Mouse (Mus musculus) thymus, postnatal 25 days (tissue): ENCODE measurements around the gene Cela1.

Source experiments
- DNase-seq: peaks from one replicate; pipeline ENCODE4 v3.0.0; 2022

The Cela1 gene

DNA sequence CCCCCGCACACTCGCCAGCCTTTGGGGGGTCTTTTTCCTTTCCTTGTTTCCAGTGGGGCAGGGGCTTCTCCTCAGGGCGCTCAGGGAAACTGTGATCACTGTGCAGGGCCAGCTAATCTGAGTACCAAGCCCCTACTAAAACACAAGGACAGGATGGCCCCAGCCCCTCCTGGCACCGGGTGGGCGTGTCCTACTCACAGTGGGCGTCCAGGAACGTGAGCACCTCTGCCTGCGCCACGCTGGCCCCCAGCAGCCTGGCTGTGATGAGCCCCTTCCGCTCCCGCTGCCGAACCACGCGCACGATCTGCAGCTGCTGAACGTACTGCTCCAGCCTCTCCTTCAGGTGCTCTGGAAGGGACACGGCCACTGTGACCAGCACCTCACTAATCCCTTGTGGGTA, 16.2 kb upstream of the Cela1 start:
- peak; percentile 36 for DNase-seq

DNA sequence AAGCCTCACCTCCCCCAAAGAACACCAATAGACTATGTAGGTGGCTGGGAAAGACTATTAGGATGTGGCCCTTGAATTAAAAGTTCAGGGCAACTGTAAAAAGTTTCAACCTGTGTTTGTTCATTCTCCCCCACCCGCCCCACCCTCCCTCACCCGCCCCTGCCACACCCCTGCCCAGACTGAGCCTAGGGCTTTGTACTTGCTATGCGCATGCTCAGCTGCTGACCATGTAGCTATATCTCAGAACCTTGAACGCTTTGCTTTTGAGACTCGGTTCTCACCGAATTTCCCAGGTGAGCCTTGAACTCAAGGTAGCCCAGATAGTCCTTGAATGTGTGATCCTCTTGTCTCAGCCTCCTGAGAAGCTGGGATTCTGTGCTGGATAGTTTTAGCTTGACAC, 14.1 kb upstream of the Cela1 start:
- DNase-seq: no peak

DNA sequence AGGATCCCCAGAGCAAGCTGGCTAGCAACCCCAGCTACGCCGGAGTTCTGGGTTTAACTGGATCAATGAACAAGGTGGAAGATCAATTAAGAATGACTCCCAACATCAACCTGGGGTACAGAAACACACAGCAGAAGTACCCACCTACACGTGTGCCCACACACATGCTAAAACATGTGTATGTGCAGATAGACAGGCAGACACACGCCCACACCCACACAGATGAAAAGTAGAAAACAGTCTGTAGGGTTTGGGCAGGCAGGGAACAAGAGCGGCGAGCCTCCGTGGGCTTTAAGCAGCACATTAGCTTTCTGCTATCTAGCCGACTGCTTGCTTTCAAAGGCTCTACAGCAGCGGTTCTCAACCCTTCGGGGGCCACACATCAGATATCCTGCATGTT, 13.4 kb upstream of the Cela1 start:
- DNase-seq: no peak

DNA sequence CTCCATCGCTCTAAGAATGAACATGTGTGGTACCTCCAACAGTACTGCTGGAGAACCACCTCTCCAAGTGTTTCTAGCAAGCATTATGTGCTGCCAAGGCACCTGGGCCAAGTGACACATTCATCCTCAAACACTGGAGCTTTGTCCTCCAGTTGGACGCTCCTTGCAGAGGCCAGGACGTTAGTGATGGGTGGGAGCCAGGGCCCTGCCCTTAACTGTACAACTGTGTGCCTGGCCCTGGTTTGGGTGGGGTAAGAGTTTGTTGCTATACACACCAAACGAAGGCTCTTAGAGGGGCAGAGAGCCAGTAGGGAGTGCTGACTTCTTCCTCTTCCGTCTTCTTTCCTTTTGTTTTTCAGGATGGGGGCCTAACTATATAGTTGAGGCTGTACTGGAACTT, 12.7 kb upstream of the Cela1 start:
- no peak for DNase-seq

DNA sequence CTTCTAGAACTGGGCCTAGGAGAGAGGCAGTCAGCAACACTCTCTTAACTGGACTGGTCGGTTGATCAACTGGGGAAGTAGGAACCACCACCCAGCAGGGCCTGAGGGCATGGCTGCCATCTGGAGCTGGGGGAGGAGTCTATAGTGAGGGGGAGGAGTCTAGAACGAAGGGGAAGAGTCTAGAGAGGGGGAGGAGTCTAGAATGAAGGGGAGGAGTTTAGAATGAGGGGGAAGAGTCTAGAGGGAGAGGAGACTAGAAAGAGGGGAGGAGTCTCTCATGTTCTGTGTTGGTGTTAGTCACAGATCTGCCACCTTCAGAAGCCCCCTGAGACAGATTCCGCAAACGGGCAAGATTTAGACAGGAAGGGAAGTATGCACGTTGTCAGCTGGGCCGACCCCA, 11.7 kb upstream of the Cela1 start:
- no peak for DNase-seq

DNA sequence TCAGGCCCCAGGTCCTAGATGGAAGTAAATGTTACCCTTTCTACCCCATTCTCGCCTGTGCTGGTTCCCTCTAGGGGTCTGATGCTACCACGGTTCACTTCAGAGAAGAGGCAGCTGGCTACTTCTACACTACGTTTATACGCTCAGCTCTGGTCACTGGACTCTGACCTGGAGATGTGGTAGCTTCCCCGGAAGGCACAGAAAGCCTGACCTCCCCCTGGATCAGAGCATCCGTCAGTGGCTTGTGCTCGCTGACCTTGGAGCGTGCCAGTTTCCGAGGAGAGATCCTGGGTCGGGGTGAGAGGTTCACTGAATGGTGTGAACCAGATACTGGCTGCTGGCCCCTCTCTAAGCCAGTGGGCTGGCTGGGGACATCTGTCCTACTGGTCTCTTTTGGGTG, 10.4 kb upstream of the Cela1 start:
- DNase-seq: no peak

DNA sequence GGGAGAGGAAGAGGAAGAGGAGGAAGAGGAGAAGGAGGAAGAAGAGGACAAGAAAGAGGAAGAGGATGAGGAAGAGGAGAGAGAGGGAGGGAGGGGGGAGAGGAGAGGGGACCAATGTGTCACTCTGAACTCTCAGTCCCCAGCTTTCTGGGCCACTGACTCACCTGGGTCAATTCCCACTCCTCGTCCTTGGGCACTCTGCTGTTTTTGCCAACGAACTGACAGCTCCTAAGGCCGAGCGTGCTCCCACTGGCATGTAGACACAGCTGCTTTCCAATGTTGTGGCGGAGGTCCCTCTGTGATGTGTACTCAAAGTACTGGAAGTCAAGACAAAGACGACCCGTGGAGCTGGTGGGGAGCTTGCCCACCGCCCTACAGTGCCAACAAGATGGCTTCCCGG, 6.7 kb upstream of the Cela1 start:
- no peak for DNase-seq

DNA sequence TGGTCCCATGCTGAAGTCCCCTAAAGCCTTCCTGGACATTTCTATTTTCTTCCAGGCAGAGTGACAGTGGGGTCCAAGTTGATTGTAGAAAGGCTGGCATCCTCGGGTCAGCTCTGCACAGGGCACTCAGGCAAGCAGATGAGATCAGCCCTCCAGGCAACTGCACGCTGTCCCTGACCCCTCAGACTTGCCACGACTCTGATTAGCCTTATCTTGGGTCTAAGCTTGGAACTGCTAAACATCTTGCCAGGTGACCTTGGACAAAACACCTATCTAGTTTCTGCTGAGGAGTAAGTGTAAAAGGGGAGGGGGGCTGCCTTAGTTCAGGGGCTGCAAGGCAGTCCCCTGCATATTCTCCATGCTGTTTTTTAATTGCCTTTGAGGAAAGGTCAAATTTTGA, 4.3 kb upstream of the Cela1 start:
- DNase-seq: no peak

DNA sequence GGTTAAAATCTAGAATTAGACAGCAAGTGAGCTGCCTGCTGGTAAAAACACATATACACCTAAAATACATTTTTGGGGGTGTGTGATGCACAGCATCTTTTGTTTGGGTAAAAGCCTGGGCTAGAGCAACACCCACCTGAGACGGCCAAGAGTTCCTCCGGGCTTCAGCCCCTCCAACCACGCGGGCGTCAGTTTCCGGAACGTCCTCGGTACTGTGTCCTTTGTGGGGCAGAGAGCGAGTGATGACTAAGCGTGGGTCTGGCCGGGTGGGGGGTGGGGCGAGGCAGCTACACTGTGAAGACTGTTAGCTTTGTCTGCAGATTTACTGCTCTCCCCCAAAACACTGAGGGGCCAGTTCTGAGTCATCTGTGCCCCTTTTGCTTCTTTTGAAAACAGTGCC, 732 bp downstream of the Cela1 start:
- DNase-seq: peak; percentile 44

DNA sequence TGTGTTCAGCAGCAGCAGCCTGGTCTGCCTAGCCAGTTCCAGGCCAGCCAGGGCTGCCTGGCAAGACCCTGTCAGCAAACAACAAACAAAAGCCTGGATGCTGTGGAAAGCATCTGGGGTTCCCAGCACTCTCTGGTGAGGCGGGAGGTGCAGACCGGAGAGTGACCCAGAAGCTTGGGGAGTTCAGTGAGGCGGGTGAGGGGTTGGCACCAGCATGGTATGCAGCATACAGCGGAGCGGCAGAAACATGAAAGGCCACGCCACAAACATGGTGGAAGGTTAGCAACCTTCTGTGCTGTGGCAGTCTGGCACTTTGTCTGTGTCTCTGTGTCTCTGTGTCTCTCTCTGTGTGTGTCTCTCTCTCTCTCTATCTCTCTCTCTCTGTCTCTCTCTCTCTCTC, 1.3 kb downstream of the Cela1 start:
- DNase-seq: no peak

DNA sequence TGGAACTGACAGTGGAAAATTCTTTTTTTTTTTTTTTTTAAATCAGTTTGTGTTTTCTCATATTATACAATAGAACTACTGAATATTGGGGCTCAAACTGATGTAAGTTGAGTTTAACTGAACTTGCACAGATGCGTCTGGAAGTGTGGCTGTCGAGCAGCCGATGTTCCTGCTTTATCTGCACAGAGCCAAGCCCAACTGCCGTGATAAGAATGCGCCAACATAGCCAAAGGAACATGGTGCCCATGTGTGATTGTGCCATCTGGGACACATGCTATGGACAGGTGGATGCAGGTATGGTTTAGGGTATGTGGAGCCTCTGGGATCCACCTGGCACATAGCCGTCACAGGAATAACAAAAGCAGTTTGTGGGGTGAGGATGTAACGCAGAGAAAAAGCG, 1.9 kb downstream of the Cela1 start:
- DNase-seq: no peak

DNA sequence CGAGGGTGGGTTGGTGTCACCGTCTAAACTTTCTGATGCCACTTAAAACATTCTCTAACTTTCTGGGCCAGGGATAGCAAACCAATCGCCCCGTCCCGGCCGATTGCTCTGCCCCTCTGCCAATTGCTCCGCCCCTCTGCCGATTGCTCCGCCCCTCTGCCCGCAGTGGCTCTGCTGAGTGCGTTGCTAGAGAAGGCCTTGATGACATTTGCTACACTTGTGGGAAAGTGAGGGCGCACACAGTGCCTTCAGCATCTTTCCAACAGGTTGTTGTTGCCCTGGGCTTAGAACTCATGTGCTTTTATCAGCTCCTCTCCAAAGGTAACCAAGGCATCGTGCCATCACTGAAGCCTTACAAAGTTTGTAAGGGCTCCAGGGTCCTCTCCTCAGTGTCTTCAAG, 2.5 kb downstream of the Cela1 start:
- DNase-seq: no peak

DNA sequence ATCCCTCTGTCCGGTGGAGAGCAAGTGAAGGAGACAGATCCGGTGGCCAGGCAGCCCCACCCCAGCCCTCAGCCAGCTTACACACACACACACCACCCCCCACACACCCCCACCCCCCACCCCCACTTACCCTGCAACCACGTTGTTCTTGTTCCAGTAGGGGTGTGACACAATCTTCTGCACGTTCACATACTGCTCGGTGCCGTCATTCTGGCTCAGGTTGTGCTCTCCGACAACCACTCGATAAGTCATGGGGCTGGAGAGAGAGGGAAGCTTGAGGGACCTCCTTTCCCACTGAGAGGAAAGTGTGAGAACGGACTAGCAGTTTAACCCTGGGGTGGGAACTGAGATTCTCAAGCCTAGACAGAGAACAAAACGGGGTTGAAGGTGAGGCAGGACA, 3.3 kb downstream of the Cela1 start:
- DNase-seq: no peak

DNA sequence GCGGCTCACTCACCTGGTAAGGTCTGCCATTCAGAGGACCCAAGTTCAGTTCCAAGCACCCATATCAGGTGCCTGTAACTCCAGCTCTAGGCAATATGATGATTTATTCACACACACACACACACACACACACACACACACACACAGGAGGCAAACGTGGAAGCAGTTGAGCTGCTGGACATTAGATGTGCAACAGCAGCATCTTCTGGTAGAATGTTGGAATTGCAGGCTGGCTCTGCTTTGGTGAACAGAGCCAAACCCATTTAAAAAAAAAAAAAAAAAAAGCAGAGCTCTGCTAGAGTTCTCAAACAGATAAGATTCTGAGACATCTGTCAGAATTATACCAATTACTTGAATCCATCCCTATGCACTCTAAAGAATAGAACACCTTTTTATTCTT, 4.7 kb downstream of the Cela1 start:
- peak; percentile 86 for DNase-seq

DNA sequence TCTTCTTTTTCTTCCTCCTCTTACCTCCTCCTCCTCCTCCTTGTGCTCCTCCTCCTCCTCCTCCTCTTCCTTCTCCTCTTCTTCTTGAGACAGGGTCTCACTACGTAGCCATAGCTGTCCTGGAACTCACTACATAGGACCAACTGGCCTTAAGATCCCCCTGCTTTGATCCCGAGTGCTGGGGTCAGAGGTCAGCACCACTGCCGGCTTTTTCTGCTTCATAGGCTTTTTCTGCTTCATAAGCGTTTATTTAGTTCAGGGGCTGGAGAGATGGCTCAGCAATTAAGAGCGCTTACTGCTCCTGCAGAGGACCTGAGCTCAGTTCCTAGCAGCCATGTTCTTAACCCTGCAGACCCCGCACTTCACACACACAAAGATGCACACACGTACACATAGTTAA, 6.0 kb downstream of the Cela1 start:
- no peak for DNase-seq

DNA sequence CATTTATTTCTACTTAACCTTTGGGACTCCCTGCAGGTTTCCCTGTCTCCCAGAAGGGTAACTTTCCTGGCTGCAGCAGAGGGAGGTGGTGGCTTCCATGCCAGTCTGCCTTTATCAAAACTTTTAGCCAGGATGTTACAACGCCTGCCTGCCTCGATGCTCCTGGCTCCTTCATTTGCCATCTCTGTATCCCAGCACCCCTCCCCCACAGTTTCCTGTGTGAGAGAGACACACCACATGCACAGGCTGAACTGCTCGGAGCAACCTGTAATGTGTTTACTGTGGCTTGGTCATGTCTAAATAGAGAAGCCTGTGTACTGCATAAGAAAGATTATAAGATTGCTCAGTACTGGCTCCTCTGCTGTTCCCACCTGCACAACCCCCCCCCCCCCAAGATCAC, 7.3 kb downstream of the Cela1 start:
- DNase-seq: no peak

DNA sequence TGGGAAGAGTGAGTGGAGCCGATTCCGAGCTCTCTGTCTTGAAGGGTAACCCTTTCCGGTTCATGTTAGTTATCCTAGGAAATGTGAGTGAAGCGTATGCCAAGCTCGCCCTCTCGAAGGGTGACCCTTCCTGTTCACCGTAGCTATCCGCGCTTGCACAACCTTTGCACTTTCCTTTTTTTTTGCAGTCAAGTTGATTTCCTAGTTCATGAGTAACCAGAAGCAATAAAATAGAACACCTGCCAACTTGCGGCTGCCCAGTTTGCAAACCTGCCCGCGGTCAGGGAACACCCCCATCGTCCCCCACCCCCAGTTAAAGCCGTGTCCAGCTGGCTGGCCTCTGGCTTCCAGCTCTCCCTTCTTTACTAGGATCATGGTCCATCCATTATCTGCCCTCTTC, 8.7 kb downstream of the Cela1 start:
- DNase-seq: no peak

DNA sequence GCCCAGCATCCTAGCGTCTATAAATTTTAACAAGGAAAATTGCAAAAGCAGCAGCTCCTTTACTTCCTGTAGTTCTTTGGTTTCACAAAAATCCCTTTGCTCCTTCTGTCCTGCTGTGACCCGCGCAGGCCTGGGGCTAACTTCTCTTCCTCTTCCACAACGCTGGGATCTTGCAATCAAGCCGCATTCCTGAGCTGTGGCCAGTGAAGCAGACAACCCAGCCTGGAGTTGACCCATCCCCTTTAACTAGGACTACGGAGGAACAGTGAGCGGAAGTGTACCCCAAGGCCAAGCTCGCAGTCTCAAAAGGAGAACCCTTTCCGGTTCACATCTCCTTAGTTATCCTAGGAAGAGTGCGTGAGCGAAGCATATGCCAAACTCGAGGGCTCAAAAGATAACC, 9.1 kb downstream of the Cela1 start:
- DNase-seq: no peak

DNA sequence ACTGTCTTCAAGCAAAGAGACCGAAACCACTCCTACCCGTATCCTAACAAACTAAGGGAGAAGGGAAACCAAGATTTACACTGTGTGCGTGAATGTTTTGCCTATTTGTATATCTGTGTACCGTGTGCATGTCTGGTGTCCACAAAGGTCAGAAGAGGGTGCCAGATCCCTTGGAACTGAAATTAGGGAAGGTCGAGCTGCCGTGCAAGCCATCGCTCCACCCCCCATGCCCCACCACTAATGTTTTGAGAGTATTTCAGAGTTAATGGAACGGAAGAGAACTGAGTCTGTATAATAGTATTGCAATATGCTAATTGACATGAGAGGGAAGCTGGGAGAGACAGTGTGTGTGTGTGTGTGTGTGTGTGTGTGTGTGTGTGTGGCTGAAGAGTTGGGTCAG, 10.0 kb downstream of the Cela1 start:
- no peak for DNase-seq

DNA sequence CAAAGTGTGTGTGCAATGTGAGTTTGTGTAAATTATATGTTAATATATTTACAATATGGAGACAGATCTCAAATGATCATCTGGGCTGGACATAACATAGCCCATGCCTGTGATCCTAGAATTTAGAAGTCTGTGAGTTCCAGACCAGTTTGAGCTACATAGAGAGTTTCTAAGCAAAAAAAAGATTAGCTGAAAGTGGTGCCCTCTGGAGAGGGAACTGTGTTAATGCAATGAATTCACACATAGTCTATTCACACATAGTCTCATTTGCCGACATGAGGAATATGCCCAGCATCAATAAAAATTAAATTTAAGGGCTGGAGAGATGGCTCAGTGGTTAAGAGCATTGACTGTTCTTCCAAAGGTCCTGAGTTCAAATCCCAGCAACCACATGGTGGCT, 11.2 kb downstream of the Cela1 start:
- no peak for DNase-seq

DNA sequence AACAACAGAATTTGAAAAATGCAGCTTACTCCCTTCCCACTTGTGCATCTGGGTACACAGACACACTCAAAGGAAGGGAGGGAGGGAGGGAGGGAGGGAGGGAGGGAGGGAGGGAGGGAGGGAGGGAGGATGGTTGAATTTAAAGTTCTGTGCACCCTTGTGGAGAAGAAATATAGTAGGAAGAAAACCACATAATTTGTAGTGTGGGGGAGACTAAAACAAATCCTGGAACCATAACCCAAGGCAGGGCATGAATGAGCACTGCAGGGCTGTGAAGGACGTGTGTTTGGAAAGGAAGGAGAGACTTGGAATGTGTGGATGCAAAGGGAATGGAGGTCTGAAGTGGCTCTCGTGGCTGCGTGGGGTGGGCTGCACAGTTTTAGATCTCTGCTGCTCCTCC, 12.2 kb downstream of the Cela1 start:
- no peak for DNase-seq

DNA sequence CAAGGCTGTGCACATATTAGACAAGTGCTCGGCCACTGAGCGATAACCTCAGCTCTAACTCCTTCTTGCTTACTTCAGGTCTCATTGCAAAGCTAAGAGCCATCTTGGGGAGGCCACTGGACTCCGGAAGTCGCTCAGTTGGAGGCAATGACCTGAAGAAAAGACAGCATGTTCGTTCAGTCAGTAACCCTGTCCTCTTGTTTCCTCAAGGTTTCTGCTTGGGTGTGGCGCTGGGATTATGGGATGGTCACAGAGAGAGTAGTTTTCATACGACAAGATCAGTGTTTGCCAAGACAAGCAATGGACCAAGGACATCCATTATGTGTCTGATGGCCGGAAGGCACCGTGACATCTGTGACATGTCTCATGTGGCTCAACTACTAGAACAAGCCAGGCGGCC, 13.2 kb downstream of the Cela1 start:
- no peak for DNase-seq

DNA sequence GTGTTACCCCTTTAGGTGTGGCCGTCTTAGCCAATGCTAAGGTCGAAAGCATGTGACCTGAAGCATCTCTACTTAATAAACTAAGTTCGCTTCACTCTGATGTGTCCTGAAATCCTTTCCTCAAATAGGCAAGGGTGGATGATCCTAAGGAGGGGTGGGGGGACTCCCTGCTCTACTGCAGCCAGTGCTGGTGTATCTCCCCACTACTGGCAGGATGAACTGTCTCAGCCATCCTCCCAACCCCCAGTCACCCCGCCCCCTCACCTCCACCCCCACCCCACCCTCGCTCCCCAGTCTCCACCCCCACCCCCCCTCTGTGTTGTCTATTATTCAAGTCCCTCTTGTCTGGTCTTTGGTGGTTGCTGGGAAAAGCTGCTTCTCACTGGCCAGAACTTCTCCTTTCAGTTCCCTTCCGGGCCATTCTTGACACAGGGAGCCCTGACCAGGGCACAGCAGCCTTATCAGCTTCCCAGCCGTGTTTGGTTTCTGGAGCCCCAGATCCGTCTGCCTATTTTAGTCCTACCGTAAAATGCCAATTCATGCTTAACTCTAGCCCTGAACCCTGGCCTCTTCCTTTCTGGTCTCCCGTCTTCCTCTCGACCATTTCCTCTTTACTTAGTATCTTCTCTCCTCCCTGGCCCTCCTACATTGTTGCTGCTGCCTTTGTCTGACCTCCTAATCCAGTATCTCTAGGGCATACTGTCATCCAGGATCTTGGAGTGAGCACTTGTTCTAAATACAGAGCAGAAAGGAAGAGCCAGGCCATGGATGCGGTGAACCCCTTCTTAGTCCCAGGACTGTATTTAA, 13.9 kb downstream of the Cela1 start:
- no peak for DNase-seq

DNA sequence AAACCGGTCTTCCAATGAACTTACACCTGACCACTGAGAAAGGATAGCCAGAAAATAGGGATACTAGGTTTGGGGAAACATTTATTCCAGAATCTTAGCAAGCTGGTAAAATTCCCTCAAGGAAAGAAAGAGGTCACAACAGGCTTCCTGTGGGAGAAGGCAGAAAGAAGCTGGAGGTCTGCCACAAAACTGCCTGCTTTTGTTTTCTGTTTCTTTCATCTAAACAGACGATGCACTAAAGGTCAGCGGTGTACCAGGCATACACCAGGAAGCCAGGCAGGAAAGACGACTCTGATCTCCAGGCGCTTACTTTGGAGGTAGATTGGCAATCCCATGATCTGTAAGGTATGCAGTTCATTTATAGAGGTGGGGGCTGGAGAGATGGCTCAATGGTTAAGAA, 16.9 kb downstream of the Cela1 start:
- DNase-seq: no peak

DNA sequence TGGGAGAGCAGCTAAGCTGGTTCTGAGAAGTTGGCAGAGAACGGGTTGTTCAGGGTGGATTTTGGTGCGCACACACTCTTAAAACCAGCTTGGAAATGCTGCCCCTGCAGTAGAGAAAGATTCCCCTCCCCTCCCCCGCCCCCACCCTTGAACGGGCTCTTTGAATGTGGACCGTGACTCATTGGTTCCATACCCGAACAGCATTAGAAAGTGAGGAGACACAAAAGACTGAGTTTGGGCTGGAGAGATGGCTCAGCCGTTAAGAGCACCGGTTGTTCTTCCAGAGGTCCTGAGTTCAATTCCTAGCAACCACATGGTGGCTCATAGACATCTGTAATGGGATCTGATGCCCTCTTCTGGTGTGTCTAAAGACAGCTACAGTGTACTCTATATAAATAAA, 17.7 kb downstream of the Cela1 start:
- DNase-seq: no peak

DNA sequence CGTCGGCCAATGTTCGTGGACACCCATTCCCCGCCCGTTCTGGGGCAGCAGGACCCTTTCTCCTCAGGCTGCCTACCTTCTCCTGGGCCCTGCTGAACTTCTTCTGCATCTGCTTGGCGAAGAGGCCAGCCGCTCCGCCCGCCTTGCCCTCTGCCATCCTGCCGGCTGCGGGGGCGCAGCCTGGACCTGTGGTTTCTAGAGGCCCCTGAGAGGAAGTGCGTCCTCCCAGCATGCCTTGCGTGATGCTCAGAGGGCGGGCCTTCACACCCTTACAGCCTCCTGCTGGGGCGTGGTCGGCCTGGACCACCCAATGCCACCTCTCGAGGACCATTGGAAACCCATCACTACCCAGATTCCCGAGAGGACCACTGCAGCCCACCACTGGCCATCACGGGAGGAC, 18.4 kb downstream of the Cela1 start, which contains the start of gene Bin2:
Gene Bin2 (minus strand): TSS at position 217 of the 400 bp plus-strand sequence.
- peak; percentile 93 for DNase-seq
